Mouse (Mus musculus): ENCODE measurements around the gene Lrmda. TPM values are rescaled to one million over a fixed set of nuclear protein-coding genes. Genes with fewer than 3 reads are reported as not detected.

Lrmda gene
- polyA plus RNA-seq, 1 experiment, result 0.51 TPM

- 89% methylated on average over 9 of the region's 9 CpGs for WGBS
- Histone ChIP-seq H3K4me1 (replicated peaks; ENCODE audit: control insufficient read depth, insufficient read depth, low read length) (no peaks in the 10 kb centered on the region), H3K27me3 (ENCODE audit: control insufficient read depth, insufficient read depth, low read length) (no peaks in the 10 kb centered on the region), H3K27ac (ENCODE audit: control insufficient read depth, insufficient read depth, low read length) (no peak overlapping the region), H3K4me3 (ENCODE audit: control insufficient read depth, insufficient read depth, low read length) (no peak overlapping the region), H3K36me3 (ENCODE audit: control insufficient read depth, insufficient read depth, low read length) (no peaks in the 10 kb centered on the region)
- no peak for DNase-seq
- TF ChIP-seq POLR2A (IDR thresholded peaks at IDR 0.05; ENCODE audit: control insufficient read depth, extremely low read depth, insufficient read depth, low read length, poor library complexity) (no peak), CTCF (IDR thresholded peaks at IDR 0.05; ENCODE audit: borderline replicate concordance, control insufficient read depth, extremely low read depth, insufficient read depth, low read length, poor library complexity) (no peak)
These were observed 945.5 kb downstream of the Lrmda start for GRCm38 (mm10) chr14:22964796-22965660.

GRCm38 (mm10) chr14:22968705-22969104 lies 949.2 kb downstream of the Lrmda start:
- H3K4me3 ChIP-seq (ENCODE audit: control insufficient read depth, insufficient read depth, low read length), result no peak overlapping the region
- 90% methylated on average over 5 of the region's 5 CpGs for WGBS
- no peak for TF ChIP-seq POLR2A (IDR thresholded peaks at IDR 0.05; ENCODE audit: control insufficient read depth, extremely low read depth, insufficient read depth, low read length, poor library complexity)
- TF ChIP-seq CTCF (IDR thresholded peaks at IDR 0.05; ENCODE audit: borderline replicate concordance, control insufficient read depth, extremely low read depth, insufficient read depth, low read length, poor library complexity), result no peak

GRCm38 (mm10) chr14:22986736-22987135 lies 967.2 kb downstream of the Lrmda start:
- no peak overlapping the region for H3K4me3 ChIP-seq (ENCODE audit: control insufficient read depth, insufficient read depth, low read length)
- H3K4me1 ChIP-seq (replicated peaks; ENCODE audit: control insufficient read depth, insufficient read depth, low read length), result no peaks in the 10 kb centered on the region
- no peaks in the 10 kb centered on the region for H3K36me3 ChIP-seq (ENCODE audit: control insufficient read depth, insufficient read depth, low read length)
- WGBS, result 53% methylated on average over 2 of the region's 2 CpGs
- H3K27me3 ChIP-seq (ENCODE audit: control insufficient read depth, insufficient read depth, low read length), result no peaks in the 10 kb centered on the region
- no peak for DNase-seq
- H3K27ac ChIP-seq (ENCODE audit: control insufficient read depth, insufficient read depth, low read length), result no peak overlapping the region
- no peak for TF ChIP-seq POLR2A (IDR thresholded peaks at IDR 0.05; ENCODE audit: control insufficient read depth, extremely low read depth, insufficient read depth, low read length, poor library complexity)
- TF ChIP-seq CTCF (IDR thresholded peaks at IDR 0.05; ENCODE audit: borderline replicate concordance, control insufficient read depth, extremely low read depth, insufficient read depth, low read length, poor library complexity), result no peak

More at GRCm38 (mm10) chr14:22968705-22969104, 949.2 kb downstream of the Lrmda start:
- Histone ChIP-seq H3K27me3 (ENCODE audit: control insufficient read depth, insufficient read depth, low read length) (no peaks in the 10 kb centered on the region), H3K4me1 (replicated peaks; ENCODE audit: control insufficient read depth, insufficient read depth, low read length) (no peaks in the 10 kb centered on the region), H3K36me3 (ENCODE audit: control insufficient read depth, insufficient read depth, low read length) (no peaks in the 10 kb centered on the region), H3K27ac (ENCODE audit: control insufficient read depth, insufficient read depth, low read length) (no peak overlapping the region)
- no peak for DNase-seq

- no peaks in the 10 kb centered on the region for H3K36me3 ChIP-seq (ENCODE audit: control insufficient read depth, insufficient read depth, low read length)
- no peak overlapping the region for H3K27ac ChIP-seq (ENCODE audit: control insufficient read depth, insufficient read depth, low read length)
- H3K4me3 ChIP-seq (ENCODE audit: control insufficient read depth, insufficient read depth, low read length), result no peak overlapping the region
- TF ChIP-seq CTCF (IDR thresholded peaks at IDR 0.05; ENCODE audit: borderline replicate concordance, control insufficient read depth, extremely low read depth, insufficient read depth, low read length, poor library complexity) (no peak), POLR2A (IDR thresholded peaks at IDR 0.05; ENCODE audit: control insufficient read depth, extremely low read depth, insufficient read depth, low read length, poor library complexity) (no peak)
- no peak for DNase-seq
- 94% methylated on average over 3 of the region's 3 CpGs for WGBS
- H3K4me1 ChIP-seq (replicated peaks; ENCODE audit: control insufficient read depth, insufficient read depth, low read length), result no peaks in the 10 kb centered on the region
- no peaks in the 10 kb centered on the region for H3K27me3 ChIP-seq (ENCODE audit: control insufficient read depth, insufficient read depth, low read length)
These were observed 968.7 kb downstream of the Lrmda start for GRCm38 (mm10) chr14:22988090-22988669.

GRCm38 (mm10) chr14:22995184-22995935 lies 975.8 kb downstream of the Lrmda start:
- H3K4me1 ChIP-seq (replicated peaks; ENCODE audit: control insufficient read depth, insufficient read depth, low read length), result no peaks in the 10 kb centered on the region
- H3K27ac ChIP-seq (ENCODE audit: control insufficient read depth, insufficient read depth, low read length), result no peak overlapping the region
- no peak overlapping the region for H3K4me3 ChIP-seq (ENCODE audit: control insufficient read depth, insufficient read depth, low read length)
- no peak for DNase-seq
- TF ChIP-seq POLR2A (IDR thresholded peaks at IDR 0.05; ENCODE audit: control insufficient read depth, extremely low read depth, insufficient read depth, low read length, poor library complexity) (no peak), CTCF (IDR thresholded peaks at IDR 0.05; ENCODE audit: borderline replicate concordance, control insufficient read depth, extremely low read depth, insufficient read depth, low read length, poor library complexity) (no peak)
- H3K27me3 ChIP-seq (ENCODE audit: control insufficient read depth, insufficient read depth, low read length), result no peaks in the 10 kb centered on the region
- no peaks in the 10 kb centered on the region for H3K36me3 ChIP-seq (ENCODE audit: control insufficient read depth, insufficient read depth, low read length)
- WGBS, result 90% methylated on average over 8 of the region's 8 CpGs

- no peak for TF ChIP-seq CTCF (IDR thresholded peaks at IDR 0.05; ENCODE audit: borderline replicate concordance, control insufficient read depth, extremely low read depth, insufficient read depth, low read length, poor library complexity)
- no peak for TF ChIP-seq POLR2A (IDR thresholded peaks at IDR 0.05; ENCODE audit: control insufficient read depth, extremely low read depth, insufficient read depth, low read length, poor library complexity)
- Histone ChIP-seq H3K4me3 (ENCODE audit: control insufficient read depth, insufficient read depth, low read length) (no peak overlapping the region), H3K4me1 (replicated peaks; ENCODE audit: control insufficient read depth, insufficient read depth, low read length) (no peaks in the 10 kb centered on the region), H3K36me3 (ENCODE audit: control insufficient read depth, insufficient read depth, low read length) (no peaks in the 10 kb centered on the region), H3K27me3 (ENCODE audit: control insufficient read depth, insufficient read depth, low read length) (no peaks in the 10 kb centered on the region), H3K27ac (ENCODE audit: control insufficient read depth, insufficient read depth, low read length) (no peak overlapping the region)
- DNase-seq, result no peak
- WGBS, result 94% methylated on average over 3 of the region's 3 CpGs
These were observed 979.4 kb downstream of the Lrmda start for GRCm38 (mm10) chr14:22998906-22999305.
